In genomic region chr6:135011048-135011733, GRCm38 (mm10) we compare ENCODE assay signal across 8 mouse cellular contexts. TPM values are rescaled to one million over a fixed set of nuclear protein-coding genes. Genes with fewer than 3 reads are reported as not detected.
A peak's percentile ranks its signal among the peaks of the same experiment; 100 is the strongest.
DNase-seq lines count a peak whose midpoint lies in the region; ATAC-seq and TF ChIP-seq lines count a peak whose summit lies in the region.

Gene Ddx47 (plus strand): TSS chr6:135011612.

- H3K27ac ChIP-seq in forebrain, embryonic 10.5 days: peak within 1 kb of the TSS; percentile 86
- peak within 1 kb of the TSS; percentile 31; the same call in 1 of the 2 replicates for H3K27ac ChIP-seq in heart, embryonic 15.5 days
- peak within 1 kb of the TSS; percentile 0 for H3K27ac ChIP-seq in liver, embryonic 14.5 days
- H3K27ac ChIP-seq in neural tube, embryonic 11.5 days (ENCODE audit: low read depth, low read length): no peak within 1 kb of the TSS
- H3K27ac ChIP-seq in stomach, postnatal 0 days (replicated peaks): 0 out of 2 replicates have a peak within 1 kb of the TSS, but pooled peaks have one; percentile 30

- peak; percentile 100 for TF ChIP-seq CTCF in liver, embryonic 14.5 days (IDR thresholded peaks at IDR 0.05; ENCODE audit: low read depth)
- TF ChIP-seq CTCF in stomach, postnatal 0 days (IDR thresholded peaks at IDR 0.05; ENCODE audit: low read depth): peak; percentile 100

- peak within 1 kb of the TSS; percentile 73 for H3K4me2 ChIP-seq in heart, embryonic 15.5 days
- H3K4me2 ChIP-seq in liver, embryonic 14.5 days (ENCODE audit: low read depth): peak within 1 kb of the TSS; percentile 89
- H3K4me2 ChIP-seq in neural tube, embryonic 11.5 days (ENCODE audit: low read depth): peak within 1 kb of the TSS; percentile 47
- H3K4me2 ChIP-seq in stomach, postnatal 0 days (replicated peaks; ENCODE audit: low read depth): peak within 1 kb of the TSS; percentile 81

- H3K4me3 ChIP-seq in forebrain, embryonic 10.5 days: peak within 1 kb of the TSS; percentile 85
- H3K4me3 ChIP-seq in heart, embryonic 15.5 days: peak within 1 kb of the TSS; percentile 83
- H3K4me3 ChIP-seq in liver, embryonic 14.5 days (ENCODE audit: insufficient read depth in 1 of 2, low read depth in 2 of 2, low read length in 2 of 2): peak within 1 kb of the TSS; percentile 90 to 95
- H3K4me3 ChIP-seq in neural tube, embryonic 11.5 days (ENCODE audit: low read depth, low read length): peak within 1 kb of the TSS; percentile 75
- peak within 1 kb of the TSS; percentile 79 for H3K4me3 ChIP-seq in stomach, postnatal 0 days (ENCODE audit: low read depth, low read length)

- 7% methylated on average over 19 of the region's 19 CpGs for WGBS in forebrain, embryonic 10.5 days
- WGBS in heart, embryonic 15.5 days: 2% methylated on average over 19 of the region's 19 CpGs
- 5% methylated on average over 19 of the region's 19 CpGs for WGBS in liver, embryonic 14.5 days (ENCODE audit: insufficient replicate concordance)
- 7% methylated on average over 19 of the region's 19 CpGs for WGBS in neural tube, embryonic 11.5 days
- WGBS in stomach, postnatal 0 days: 2% methylated on average over 19 of the region's 19 CpGs

- H3K4me1 ChIP-seq in forebrain, embryonic 10.5 days: peaks cover 8% of the 10 kb centered on the region
- H3K4me1 ChIP-seq in heart, embryonic 15.5 days (replicated peaks): peaks cover 7% of the 10 kb centered on the region
- H3K4me1 ChIP-seq in liver, embryonic 14.5 days (replicated peaks; ENCODE audit: control insufficient read depth in 2 of 2, insufficient read depth in 2 of 2, low read length in 1 of 2): peaks cover 31 to 44% of the 10 kb centered on the region in 2 experiments
- no peaks in the 10 kb centered on the region; the same call in 1 of the 2 replicates for H3K4me1 ChIP-seq in neural tube, embryonic 11.5 days (ENCODE audit: control insufficient read depth, insufficient read depth, low read length)
- peaks cover 3% of the 10 kb centered on the region; the same call in 1 of the 2 replicates for H3K4me1 ChIP-seq in stomach, postnatal 0 days (replicated peaks; ENCODE audit: control insufficient read depth, insufficient read depth)

- H3K9ac ChIP-seq in heart, embryonic 15.5 days: peak within 1 kb of the TSS; percentile 79
- H3K9ac ChIP-seq in liver, embryonic 14.5 days (replicated peaks): peak within 1 kb of the TSS; percentile 91
- H3K9ac ChIP-seq in neural tube, embryonic 11.5 days (ENCODE audit: low read length): peak within 1 kb of the TSS; percentile 73
- H3K9ac ChIP-seq in stomach, postnatal 0 days (ENCODE audit: low read length): peak within 1 kb of the TSS; percentile 81

- peaks cover 32% of the 10 kb centered on the region for H3K36me3 ChIP-seq in forebrain, embryonic 10.5 days (replicated peaks)
- peaks cover 28% of the 10 kb centered on the region for H3K36me3 ChIP-seq in heart, embryonic 15.5 days
- peaks cover 24% of the 10 kb centered on the region for H3K36me3 ChIP-seq in liver, embryonic 14.5 days (replicated peaks; ENCODE audit: control insufficient read depth, insufficient read depth, low read depth)
- peaks cover 9% of the 10 kb centered on the region for H3K36me3 ChIP-seq in neural tube, embryonic 11.5 days (ENCODE audit: control insufficient read depth, insufficient read depth, low read length)
- peaks cover 13% of the 10 kb centered on the region for H3K36me3 ChIP-seq in stomach, postnatal 0 days (ENCODE audit: control insufficient read depth, insufficient read depth, low read length)

- H3K9me3 ChIP-seq in forebrain, embryonic 10.5 days: no peaks in the 10 kb centered on the region
- no peaks in the 10 kb centered on the region for H3K9me3 ChIP-seq in heart, embryonic 15.5 days (replicated peaks)
- no peaks in the 10 kb centered on the region for H3K9me3 ChIP-seq in liver, embryonic 14.5 days (ENCODE audit: control insufficient read depth, low read length)
- no peaks in the 10 kb centered on the region for H3K9me3 ChIP-seq in neural tube, embryonic 11.5 days (ENCODE audit: control insufficient read depth, low read length)
- no peaks in the 10 kb centered on the region for H3K9me3 ChIP-seq in stomach, postnatal 0 days (ENCODE audit: control insufficient read depth, low read length)

- peak; percentile 88 for ATAC-seq in heart, embryonic 15.5 days (replicated peaks; ENCODE audit: insufficient number of reproducible peaks, insufficient read depth, low FRiP score, low read depth)
- peak; percentile 88 for ATAC-seq in liver, embryonic 14.5 days (ENCODE audit: insufficient read depth)
- peak; percentile 86 for ATAC-seq in neural tube, embryonic 11.5 days (ENCODE audit: insufficient read depth, low FRiP score, low TSS enrichment)
- ATAC-seq in stomach, postnatal 0 days (ENCODE audit: low FRiP score, low TSS enrichment): peak; percentile 95

- TF ChIP-seq EP300 in liver, embryonic 14.5 days (IDR thresholded peaks at IDR 0.05; ENCODE audit: low read depth): no peak
- peak; percentile 15 for TF ChIP-seq EP300 in stomach, postnatal 0 days (optimal IDR thresholded peaks at IDR 0.05)

- H3K27me3 ChIP-seq in forebrain, embryonic 10.5 days (ENCODE audit: poor library complexity, severe bottlenecking): no peaks in the 10 kb centered on the region
- H3K27me3 ChIP-seq in heart, embryonic 15.5 days: no peaks in the 10 kb centered on the region
- no peaks in the 10 kb centered on the region for H3K27me3 ChIP-seq in liver, embryonic 14.5 days (ENCODE audit: control insufficient read depth, insufficient read depth, low read length)
- H3K27me3 ChIP-seq in neural tube, embryonic 11.5 days (ENCODE audit: control insufficient read depth, insufficient read depth, low read length): no peaks in the 10 kb centered on the region
- H3K27me3 ChIP-seq in stomach, postnatal 0 days (ENCODE audit: control insufficient read depth, insufficient read depth, low read length): no peaks in the 10 kb centered on the region

- DNase-seq in CD8-positive naive resting alpha-beta T cell, adult 2 months (ENCODE audit: low read depth in 2 of 2, low spot score in 2 of 2): peak; percentile 93 to 96
- DNase-seq in c-Kit-positive CD71-negative TER-119-negative erythroid progenitor cells, embryonic 14.5 days (ENCODE audit: low read depth): peak; percentile 93
- peak; percentile 95 for DNase-seq in forebrain, embryonic 10.5 days (ENCODE audit: extremely low spot score, low spot score)
- DNase-seq in kidney, postnatal 25 days: peak; percentile 95 to 96
- DNase-seq in liver, embryonic 14.5 days (ENCODE audit: low read depth in 3 of 3, low spot score in 3 of 3): peak; percentile 90 to 91 (median 90)
- DNase-seq in neural tube, embryonic 11.5 days (ENCODE audit: low spot score): peak; percentile 96
- peak; percentile 97 for DNase-seq in stomach, postnatal 0 days (ENCODE audit: low spot score)

RNA-seq across cellular contexts. Expression of gene Ddx47, which starts in this region (rescaled TPM):
- polyA plus RNA-seq in forebrain, embryonic 10.5 days (2016; fragmentation: Nextera tagmentation; extraction: Ambion mirVana): 115 and 116 TPM in 2 replicates
- polyA plus RNA-seq in heart, embryonic 15.5 days (2015; fragmentation: Nextera tagmentation; extraction: Ambion mirVana): 59.7 and 73.4 TPM in 2 replicates
- polyA plus RNA-seq in liver, embryonic 14.5 days (2012; rRNA removed): 29.7 and 45.5 TPM in 2 replicates
- 50.7 and 53.7 TPM in 2 replicates for polyA plus RNA-seq in liver, embryonic 14.5 days (2014; fragmentation: Nextera tagmentation; extraction: Ambion mirVana)
- 109 and 112 TPM in 2 replicates for polyA plus RNA-seq in neural tube, embryonic 11.5 days (2014; fragmentation: Nextera tagmentation; extraction: Ambion mirVana)
- 46.0 and 47.7 TPM in 2 replicates for polyA plus RNA-seq in stomach, postnatal 0 days (2015; fragmentation: Nextera tagmentation; extraction: Ambion mirVana)
